Mouse (Mus musculus): Measurements from ENCODE around the gene Timm8b. TPM values are rescaled to one million over a fixed set of nuclear protein-coding genes. Genes with fewer than 3 reads are reported as not detected.

Gene Timm8b
- polyA plus RNA-seq (2012; rRNA removed), result 424 and 466 TPM in 2 replicates

DNA sequence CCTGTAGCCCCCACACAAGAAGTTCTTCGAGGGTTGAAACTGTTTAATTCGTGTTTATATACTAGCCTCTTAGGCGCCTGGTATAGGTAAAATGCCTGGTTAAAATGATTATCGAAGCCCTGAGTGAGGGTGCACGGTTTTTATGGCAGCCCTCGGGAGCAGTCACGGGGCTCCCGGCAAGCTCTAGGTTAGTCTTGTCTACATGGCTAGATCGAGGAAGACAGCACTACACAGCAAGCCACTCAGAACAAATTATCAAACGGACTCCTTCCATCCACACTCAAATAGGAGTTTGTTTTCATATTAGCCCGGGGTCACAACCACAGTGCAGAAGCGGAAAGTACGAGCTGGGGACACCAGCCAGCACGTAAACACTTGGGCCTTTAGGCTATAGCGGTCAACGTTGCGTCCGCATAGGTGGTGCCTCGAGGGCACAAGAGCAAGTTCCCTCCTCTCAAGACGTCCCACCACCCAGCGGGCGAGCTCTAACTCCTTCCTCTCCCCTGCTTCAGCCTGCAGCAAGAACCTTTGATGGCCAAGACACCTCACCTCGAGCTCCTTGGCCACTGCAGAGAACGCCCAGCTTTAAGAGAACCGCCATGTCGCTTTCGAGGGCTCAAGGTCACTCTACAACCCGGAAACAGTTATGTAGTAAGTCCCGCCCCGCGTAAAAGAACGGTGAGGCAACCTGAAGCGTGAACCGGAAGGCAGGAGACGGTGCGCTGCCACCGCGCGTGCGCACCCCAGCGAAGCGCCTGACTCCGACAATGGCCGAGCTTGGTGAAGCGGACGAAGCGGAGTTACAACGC, at the start of gene Timm8b, which contains the start of gene Sdhd:
Gene Timm8b (plus strand): TSS at position 722 of the 809 bp plus-strand sequence.
Gene Sdhd (minus strand): TSS at position 624 of the 809 bp plus-strand sequence.

DNA sequence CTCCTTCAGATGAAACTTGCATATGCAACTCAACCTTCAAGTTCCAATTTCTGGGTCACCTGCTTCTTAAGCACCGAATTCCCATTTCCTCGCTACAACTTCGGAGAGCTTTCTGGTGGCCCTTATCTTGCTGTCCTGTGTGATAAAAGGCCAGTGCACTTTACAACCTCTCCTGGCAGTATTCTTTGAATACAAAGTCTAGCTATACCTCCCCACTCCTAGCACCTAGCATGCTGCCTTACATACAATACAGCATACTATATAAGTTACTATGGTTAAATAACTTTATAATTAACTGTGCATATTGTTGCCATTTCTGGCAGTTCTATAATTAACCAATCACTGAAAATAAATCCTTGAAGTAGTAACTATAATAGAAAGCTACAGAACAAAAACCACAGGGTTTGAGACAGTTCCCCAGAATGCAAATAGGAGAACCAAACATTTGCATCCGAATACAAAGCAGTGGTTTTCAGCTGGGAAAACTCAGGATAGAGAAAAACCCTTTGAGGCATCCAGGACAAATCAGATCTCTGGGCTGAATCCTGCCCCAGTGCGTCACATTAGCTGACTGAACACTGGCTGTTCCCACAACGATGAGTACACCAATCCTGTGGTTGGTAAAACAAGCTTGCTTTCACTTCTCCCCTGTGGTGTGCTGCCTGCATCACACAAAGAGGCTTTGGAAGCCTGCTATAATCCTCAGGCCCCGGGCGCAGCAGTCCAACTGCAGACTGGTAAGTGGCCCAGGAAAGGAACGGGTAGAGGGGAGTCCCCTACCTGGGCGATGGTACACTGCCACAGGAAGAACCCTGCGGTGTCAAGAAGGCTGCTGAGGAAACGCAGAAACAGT, 49.2 kb upstream of the Timm8b start, which contains the start of gene Il18:
Gene Il18 (plus strand): TSS at position 587 of the 853 bp plus-strand sequence.

DNA sequence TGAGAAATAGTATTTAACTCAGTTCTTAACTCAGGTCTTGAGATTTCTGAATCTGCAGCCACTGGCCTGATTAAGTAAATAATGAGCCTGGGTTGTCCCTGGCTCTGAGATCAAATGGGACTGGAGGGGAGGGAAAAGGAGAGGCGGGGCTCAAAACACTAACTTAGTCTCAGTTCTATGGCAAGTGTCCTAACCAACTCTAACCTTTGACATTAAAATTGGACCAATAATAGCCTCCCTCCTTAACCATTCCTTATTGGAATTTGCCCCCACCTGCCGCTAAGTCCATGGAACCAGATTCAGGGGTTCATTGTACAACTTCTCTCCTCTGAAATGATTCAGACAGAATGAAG, 48.6 kb upstream of the Timm8b start, which contains the start of gene Bco2:
Gene Bco2 (minus strand): TSS at position 88 of the 353 bp plus-strand sequence.

DNA sequence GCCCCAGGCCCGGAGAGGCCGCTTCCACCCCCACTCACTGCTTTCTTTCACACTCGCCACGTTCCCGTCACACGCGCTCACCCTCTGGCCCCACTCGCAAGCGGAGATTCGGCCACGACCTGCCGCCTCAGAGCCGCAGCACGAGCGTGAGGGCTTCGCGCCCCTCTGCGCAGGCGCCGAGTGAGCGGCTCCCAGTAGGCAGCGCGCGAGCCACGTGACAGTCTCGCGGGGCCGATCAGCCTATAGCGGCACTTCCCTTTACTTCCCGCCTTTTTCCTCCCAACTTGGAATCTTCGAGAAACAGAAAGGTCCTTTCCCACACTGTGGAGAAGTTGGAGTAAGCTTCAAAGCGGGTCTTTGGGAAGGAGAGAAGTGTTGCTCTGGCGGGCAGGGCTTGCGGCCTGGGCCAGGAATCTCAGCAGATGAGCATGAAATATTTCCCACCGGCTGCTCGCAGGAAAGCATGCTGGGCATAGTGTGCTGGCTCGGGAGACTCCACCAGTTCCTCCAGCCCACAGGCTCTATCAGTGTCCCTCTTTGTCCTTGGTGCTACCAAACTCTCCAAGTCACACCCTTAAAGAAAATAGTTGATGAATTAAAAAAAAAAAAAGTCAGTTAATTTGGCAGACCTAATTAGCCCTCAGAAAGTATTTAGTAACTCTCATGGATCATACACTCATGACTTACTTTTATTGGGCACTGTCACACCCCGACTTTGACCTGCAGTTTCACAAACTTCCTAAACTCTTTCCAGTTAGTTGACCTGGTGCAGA, 42.4 kb upstream of the Timm8b start, which contains the start of gene Tex12:
Gene Tex12 (minus strand): TSS at position 181 of the 773 bp plus-strand sequence.

DNA sequence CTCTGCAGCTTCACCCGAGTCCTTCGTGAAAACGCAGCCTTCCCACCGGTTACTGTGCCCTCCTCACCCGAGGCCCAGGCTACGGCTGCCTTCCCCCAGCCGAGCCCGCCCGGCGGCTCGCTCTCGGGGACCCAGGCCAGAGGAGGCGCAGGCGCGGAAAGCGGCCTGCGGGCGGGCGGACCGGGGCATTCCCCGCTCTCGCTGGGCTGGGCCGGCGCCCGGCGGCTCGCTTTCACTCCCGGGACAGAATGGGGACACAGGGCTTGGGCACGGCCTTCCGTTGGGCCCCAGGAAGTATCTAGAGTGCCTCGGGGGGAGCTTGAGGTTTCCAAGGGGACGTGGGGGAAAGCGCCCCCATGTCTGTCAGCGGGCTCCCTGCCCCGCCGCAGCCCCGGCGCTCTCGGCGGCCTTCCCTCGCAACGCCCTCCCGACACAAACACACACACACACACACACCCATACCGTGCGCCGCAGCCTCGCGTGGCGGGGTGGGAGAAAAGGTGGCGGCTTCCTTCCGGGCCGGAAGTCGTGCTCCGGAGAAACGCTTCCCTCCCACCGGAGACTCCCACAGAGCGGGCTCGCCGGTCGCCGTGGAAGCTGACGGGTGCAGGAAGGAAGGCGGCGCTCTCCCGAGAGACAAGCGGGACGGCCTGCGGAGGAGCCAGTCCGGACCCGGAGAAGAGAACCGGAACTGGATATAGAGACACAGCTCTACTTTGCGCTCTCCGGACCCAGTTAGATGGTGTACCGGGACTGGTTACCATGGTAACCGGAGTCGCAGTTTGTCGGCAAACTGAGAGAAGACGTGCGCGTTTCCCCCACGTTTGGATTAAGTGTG, 13.3 kb downstream of the Timm8b start, which contains the start of the genes Pih1d2 and Nkapd1:
Gene Pih1d2 (plus strand): TSS at position 556 of the 838 bp plus-strand sequence.
Gene Nkapd1 (minus strand): TSS at position 699 of the 838 bp plus-strand sequence.

Other genes starting within 250 kb of the Timm8b start
- 0.25 and 4.2 TPM in 2 replicates for gene Plet1, start 109.4 kb upstream of the Timm8b start, polyA plus RNA-seq (2012; rRNA removed)
- 76.7 and 86.3 TPM in 2 replicates for gene Pts, start 75.2 kb upstream of the Timm8b start, polyA plus RNA-seq (2012; rRNA removed)
- gene Il18, start 49.1 kb upstream of the Timm8b start, polyA plus RNA-seq (2012; rRNA removed), result 21.4 and 23.9 TPM in 2 replicates
- gene Bco2, start 48.7 kb upstream of the Timm8b start, polyA plus RNA-seq (2012; rRNA removed), result 0.55 and 0.57 TPM in 2 replicates
- gene Tex12, start 42.6 kb upstream of the Timm8b start, polyA plus RNA-seq (2012; rRNA removed), result not detected in 2 replicates
- gene Sdhd, start 98 bp upstream of the Timm8b start, polyA plus RNA-seq (2012; rRNA removed), result 170 and 192 TPM in 2 replicates
- gene Pih1d2, start 13.4 kb downstream of the Timm8b start, polyA plus RNA-seq (2012; rRNA removed), result 3.7 and 4.0 TPM in 2 replicates
- gene Nkapd1, start 13.6 kb downstream of the Timm8b start, polyA plus RNA-seq (2012; rRNA removed), result 19.6 and 20.6 TPM in 2 replicates
- gene Dlat, start 55.9 kb downstream of the Timm8b start, polyA plus RNA-seq (2012; rRNA removed), result 34.1 and 40.0 TPM in 2 replicates
- gene Dixdc1, start 135.6 kb downstream of the Timm8b start, polyA plus RNA-seq (2012; rRNA removed), result 38.1 and 39.0 TPM in 2 replicates
- gene 2310030G06Rik, start 142.6 kb downstream of the Timm8b start, polyA plus RNA-seq (2012; rRNA removed), result 1.8 and 2.2 TPM in 2 replicates
- gene Cryab, start 147.4 kb downstream of the Timm8b start, polyA plus RNA-seq (2012; rRNA removed), result 16.1 and 19.3 TPM in 2 replicates
- 1.3 and 4.1 TPM in 2 replicates for gene Hspb2, start 148.4 kb downstream of the Timm8b start, polyA plus RNA-seq (2012; rRNA removed)
- 7.5 and 7.8 TPM in 2 replicates for gene Fdxacb1, start 164.3 kb downstream of the Timm8b start, polyA plus RNA-seq (2012; rRNA removed)
- 51.7 and 53.4 TPM in 2 replicates for gene Alg9, start 171.1 kb downstream of the Timm8b start, polyA plus RNA-seq (2012; rRNA removed)
- 45.9 and 48.9 TPM in 2 replicates for gene 1110032A03Rik, start 171.6 kb downstream of the Timm8b start, polyA plus RNA-seq (2012; rRNA removed)
- 29.6 and 31.7 TPM in 2 replicates for gene Ppp2r1b, start 241.4 kb downstream of the Timm8b start, polyA plus RNA-seq (2012; rRNA removed)

Measured in central nervous system, embryonic 18 days (tissue).